Mouse (Mus musculus) spleen, adult 2 months (tissue): Measurements from ENCODE around the gene Capn12. TPM values are rescaled to one million over a fixed set of nuclear protein-coding genes. Genes with fewer than 3 reads are reported as not detected.
A peak's percentile ranks its signal among the peaks of the same experiment; 100 is the strongest.

Experiments used
- DNase-seq, 2 experiments: peaks; one replicate each; pipeline versions ENCODE4 v3.0.0 to v3.0.0-alpha.2; 2012 to 2021; ENCODE audit warnings: low spot score in 2 of 2, low read depth in 1 of 2
- H3K27ac ChIP-seq: fragments of 200-500 bp; 2 replicates; pipeline ENCODE4 v1.5.1; 2012; ENCODE audit warnings: low read length, inconsistent platforms; ENCODE audit not compliant: insufficient read depth
- H3K27me3 ChIP-seq: fragments of 200-500 bp; 2 replicates; pipeline ENCODE4 v1.6.1; 2012; ENCODE audit warnings: mild to moderate bottlenecking, moderate library complexity, low read length, inconsistent platforms; ENCODE audit not compliant: control insufficient read depth, insufficient read depth
- H3K36me3 ChIP-seq: fragments of 200-500 bp; 2 replicates; pipeline ENCODE4 v1.6.1; 2012; ENCODE audit warnings: mild to moderate bottlenecking, low read length, inconsistent platforms; ENCODE audit not compliant: control insufficient read depth, insufficient read depth
- H3K4me1 ChIP-seq: fragments of 200-500 bp; 2 replicates; pipeline ENCODE4 v1.6.1; 2011; ENCODE audit warnings: inconsistent platforms; ENCODE audit not compliant: control insufficient read depth, insufficient read depth, insufficient read length
- H3K4me3 ChIP-seq: fragments of 200-500 bp; 2 replicates; pipeline ENCODE4 v1.5.1; 2011; ENCODE audit warnings: mild to moderate bottlenecking, inconsistent platforms; ENCODE audit not compliant: insufficient read depth, insufficient read length; ENCODE audit errors: extremely low read depth
- CTCF ChIP-seq: fragments of 200-500 bp; IDR thresholded peaks from 2 replicates; pipeline ENCODE4 v1.5.1; 2011; ENCODE audit warnings: mild to moderate bottlenecking, inconsistent platforms; ENCODE audit not compliant: insufficient read depth, insufficient read length, insufficient replicate concordance; ENCODE audit errors: extremely low read depth
- POLR2A ChIP-seq: fragments of 200-500 bp; IDR thresholded peaks from 2 replicates; pipeline ENCODE4 v1.6.1; 2011; ENCODE audit warnings: low read depth, low read length, inconsistent platforms
- WGBS: fragments of 180-500 bp; shearing (Covaris S2); methylation state at CpG from one replicate; pipeline ENCODE4 v1.1.7; 2018; 5-methylcytosine and 5-hydroxymethylcytosine counted together
- polyA plus RNA-seq: library from polyadenylated mRNA; depleted of rRNA; stranded (reverse); fragments of >200 nt; gene quantifications from 2 replicates; pipeline ENCODE4 v1.2.3, GENCODE M21; 2012

Capn12 gene
- polyA plus RNA-seq, 1 experiment, result 0.13 TPM

- TF ChIP-seq POLR2A (no peak), CTCF (no peak)
- H3K36me3 ChIP-seq, result no peaks in the 10 kb centered on the region
- WGBS, result 77% methylated on average over 9 of the region's 9 CpGs
- H3K4me1 ChIP-seq, result no peaks in the 10 kb centered on the region; the same call in 1 of the 2 replicates
- no peak overlapping the region for H3K4me3 ChIP-seq
- peak overlapping the region; percentile 54 for H3K27ac ChIP-seq
- DNase-seq, result no peak
- no peaks in the 10 kb centered on the region for H3K27me3 ChIP-seq
Measured at GRCm38 (mm10) chr7:28925317-28925716, 44.1 kb downstream of the Capn12 start.

GRCm38 (mm10) chr7:28926172-28926571 is 45.0 kb downstream of the Capn12 start:
- no peak for TF ChIP-seq CTCF
- no peak for TF ChIP-seq POLR2A
- Histone ChIP-seq H3K36me3 (no peaks in the 10 kb centered on the region), H3K27ac (no peak overlapping the region), H3K27me3 (no peaks in the 10 kb centered on the region), H3K4me3 (no peak overlapping the region), H3K4me1 (no peaks in the 10 kb centered on the region; the same call in 1 of the 2 replicates)
- no peak for DNase-seq
- WGBS, result 76% methylated on average over 2 of the region's 2 CpGs

- DNase-seq, result no peak
- TF ChIP-seq POLR2A (no peak), CTCF (no peak)
- Histone ChIP-seq H3K4me3 (no peak overlapping the region), H3K36me3 (no peaks in the 10 kb centered on the region), H3K27ac (no peak overlapping the region), H3K4me1 (peaks cover 2% of the 10 kb centered on the region; the same call in 1 of the 2 replicates), H3K27me3 (no peaks in the 10 kb centered on the region)
- 82% methylated on average over 3 of the region's 3 CpGs for WGBS
Measured at GRCm38 (mm10) chr7:28929381-28929780, 48.2 kb downstream of the Capn12 start.

GRCm38 (mm10) chr7:28930320-28931031 is 49.3 kb downstream of the Capn12 start:
- Histone ChIP-seq H3K27ac (no peak overlapping the region), H3K4me1 (peaks cover 2% of the 10 kb centered on the region; the same call in 1 of the 2 replicates), H3K4me3 (no peak overlapping the region), H3K36me3 (no peaks in the 10 kb centered on the region), H3K27me3 (no peaks in the 10 kb centered on the region)
- 66% methylated on average over 5 of the region's 5 CpGs for WGBS
- TF ChIP-seq CTCF (no peak), POLR2A (no peak)
- no peak for DNase-seq

- no peak for TF ChIP-seq CTCF
- TF ChIP-seq POLR2A, result no peak
- H3K27ac ChIP-seq, result no peak overlapping the region
- DNase-seq, result no peak
- 80% methylated on average over 7 of the region's 7 CpGs for WGBS
- no peaks in the 10 kb centered on the region for H3K36me3 ChIP-seq
- no peak overlapping the region for H3K4me3 ChIP-seq
- H3K27me3 ChIP-seq, result no peaks in the 10 kb centered on the region
- peaks cover 2% of the 10 kb centered on the region; the same call in 1 of the 2 replicates for H3K4me1 ChIP-seq
Measured at GRCm38 (mm10) chr7:28931032-28931694, 49.9 kb downstream of the Capn12 start.

- H3K36me3 ChIP-seq, result no peaks in the 10 kb centered on the region
- DNase-seq, result no peak
- no peak overlapping the region for H3K27ac ChIP-seq
- H3K4me1 ChIP-seq, result peaks cover 2% of the 10 kb centered on the region; the same call in 1 of the 2 replicates
- H3K27me3 ChIP-seq, result no peaks in the 10 kb centered on the region
- H3K4me3 ChIP-seq, result no peak overlapping the region
- TF ChIP-seq POLR2A (no peak), CTCF (no peak)
- WGBS, result 86% methylated on average over 4 of the region's 4 CpGs
Measured at GRCm38 (mm10) chr7:28931695-28932039, 50.4 kb downstream of the Capn12 start.

GRCm38 (mm10) chr7:28932421-28933041 is 51.3 kb downstream of the Capn12 start:
- H3K4me3 ChIP-seq, result no peak overlapping the region
- no peak overlapping the region for H3K27ac ChIP-seq
- peaks cover 2% of the 10 kb centered on the region; the same call in 1 of the 2 replicates for H3K4me1 ChIP-seq
- no peaks in the 10 kb centered on the region for H3K27me3 ChIP-seq
- DNase-seq, result no peak
- H3K36me3 ChIP-seq, result no peaks in the 10 kb centered on the region
- TF ChIP-seq CTCF, result no peak
- 80% methylated on average over 6 of the region's 6 CpGs for WGBS
